Mouse (Mus musculus) MEL (cell line): Measurements from ENCODE around the gene 4930404H24Rik. TPM values are rescaled to one million over a fixed set of nuclear protein-coding genes. Genes with fewer than 3 reads are reported as not detected.

Source experiments
- DNase-seq: peaks from one replicate; pipeline ENCODE4 v3.0.0; 2011; ENCODE audit warnings: low read depth, low spot score
- H3K27ac ChIP-seq: 2 replicates; pipeline ENCODE4 v1.5.1; 2012; ENCODE audit warnings: low read depth, mild to moderate bottlenecking, control low read depth, low read length, moderate library complexity; ENCODE audit not compliant: control insufficient read depth
- H3K27me3 ChIP-seq, 2 experiments: fragments of 150-350 bp in 1 of 2; sonication (generic) in 1 of 2; 2 replicates each; pipeline ENCODE4 v1.6.1; 2012; ENCODE audit warnings: low read length in 2 of 2, mild to moderate bottlenecking in 2 of 2, improper control_type of control experiment in 1 of 2, moderate library complexity in 1 of 2; ENCODE audit not compliant: insufficient read depth in 2 of 2, control insufficient read depth in 1 of 2
- H3K36me3 ChIP-seq, 2 experiments: 2 replicates each; pipeline ENCODE4 v1.6.1; 2012 to 2014; ENCODE audit warnings: low read length in 2 of 2, improper control_type of control experiment in 1 of 2, inconsistent platforms in 1 of 2, mild to moderate bottlenecking in 1 of 2; ENCODE audit not compliant: insufficient read depth in 2 of 2, control insufficient read depth in 1 of 2
- H3K4me1 ChIP-seq, 2 experiments: fragments of 150-350 bp in 1 of 2; sonication (generic) in 1 of 2; 2 replicates each; pipeline ENCODE4 v1.6.1; 2012; ENCODE audit warnings: low read length in 2 of 2, improper control_type of control experiment in 1 of 2, mild to moderate bottlenecking in 1 of 2; ENCODE audit not compliant: insufficient read depth in 2 of 2, control insufficient read depth in 1 of 2
- H3K4me3 ChIP-seq, 2 experiments: fragments of 150-350 bp in 1 of 2; sonication (generic) in 1 of 2; 2 replicates each; pipeline ENCODE4 v1.5.1; 2012; ENCODE audit warnings: low read depth in 2 of 2, low read length in 2 of 2, mild to moderate bottlenecking in 2 of 2, moderate library complexity in 2 of 2, control low read depth in 1 of 2, improper control_type of control experiment in 1 of 2; ENCODE audit not compliant: control insufficient read depth in 1 of 2, insufficient read depth in 1 of 2
- H3K79me2 ChIP-seq: 2 replicates; pipeline ENCODE4 v1.6.1; 2012; ENCODE audit warnings: mild to moderate bottlenecking, low read length, moderate library complexity; ENCODE audit not compliant: control insufficient read depth, poor library complexity, insufficient read depth
- H3K9ac ChIP-seq: 2 replicates; pipeline ENCODE4 v1.6.1; 2012; ENCODE audit warnings: low read depth, mild to moderate bottlenecking, control low read depth, low read length, moderate library complexity; ENCODE audit not compliant: control insufficient read depth, poor library complexity, severe bottlenecking
- H3K9me3 ChIP-seq: fragments of 150-350 bp; sonication (generic); replicated peaks from 2 replicates; pipeline ENCODE4 v1.6.1; 2012; ENCODE audit warnings: mild to moderate bottlenecking, low read length, improper control_type of control experiment, moderate library complexity; ENCODE audit not compliant: insufficient read depth
- CHD1 ChIP-seq: IDR thresholded peaks from 2 replicates; pipeline ENCODE4 v1.6.1; 2012; ENCODE audit warnings: low read depth, mild to moderate bottlenecking, inconsistent platforms, low read length, improper control_type of control experiment
- CTCF ChIP-seq, 3 experiments: IDR thresholded peaks in 2 of 3; conservative IDR thresholded peaks in 1 of 3; 2 replicates each; pipeline ENCODE4 v1.5.1; 2011 to 2012; ENCODE audit warnings: low read length in 3 of 3, low read depth in 2 of 3, mild to moderate bottlenecking in 2 of 3, improper control_type of control experiment in 1 of 3, inconsistent platforms in 1 of 3, mixed read lengths in 1 of 3, moderate library complexity in 1 of 3; ENCODE audit not compliant: control insufficient read depth in 1 of 3, insufficient read depth in 1 of 3, poor library complexity in 1 of 3, severe bottlenecking in 1 of 3
- ETS1 ChIP-seq: IDR thresholded peaks from 2 replicates; pipeline ENCODE4 v1.6.1; 2012; ENCODE audit warnings: low read depth, mild to moderate bottlenecking, inconsistent platforms, low read length, improper control_type of control experiment, moderate library complexity
- GABPA ChIP-seq: IDR thresholded peaks from 2 replicates; pipeline ENCODE4 v1.6.1; 2012; ENCODE audit warnings: low read depth, mild to moderate bottlenecking, inconsistent platforms, low read length, improper control_type of control experiment, moderate library complexity
- GATA1 ChIP-seq: IDR thresholded peaks from 2 replicates; pipeline ENCODE4 v1.6.1; 2011; ENCODE audit warnings: low read depth, low read length, improper control_type of control experiment
- HCFC1 ChIP-seq: IDR thresholded peaks from 2 replicates; pipeline ENCODE4 v1.6.1; 2012; ENCODE audit warnings: low read depth, mild to moderate bottlenecking, inconsistent platforms, low read length, improper control_type of control experiment, moderate library complexity
- JUND ChIP-seq: IDR thresholded peaks from 2 replicates; pipeline ENCODE4 v1.6.1; 2011; ENCODE audit warnings: low read depth, mild to moderate bottlenecking, improper control_type of control experiment, low read length
- KAT2A ChIP-seq: conservative IDR thresholded peaks from 2 replicates; pipeline ENCODE4 v1.6.1; 2012; ENCODE audit warnings: low read depth, low read length, improper control_type of control experiment, inconsistent platforms
- MAFK ChIP-seq: IDR thresholded peaks from 2 replicates; pipeline ENCODE4 v1.6.1; 2011; ENCODE audit warnings: low read depth, mild to moderate bottlenecking, low read length, improper control_type of control experiment, borderline replicate concordance
- MAZ ChIP-seq: IDR thresholded peaks from 2 replicates; pipeline ENCODE4 v1.6.1; 2012; ENCODE audit warnings: low read depth, mild to moderate bottlenecking, inconsistent platforms, low read length, improper control_type of control experiment
- MXI1 ChIP-seq: IDR thresholded peaks from 2 replicates; pipeline ENCODE4 v1.6.1; 2011; ENCODE audit warnings: mild to moderate bottlenecking, low read depth, low read length, improper control_type of control experiment
- POLR2A ChIP-seq, 2 experiments: IDR thresholded peaks; 2 replicates each; pipeline ENCODE4 v1.6.1; 2011 to 2012; ENCODE audit warnings: low read length in 2 of 2, mild to moderate bottlenecking in 2 of 2, control low read depth in 1 of 2, improper control_type of control experiment in 1 of 2, low read depth in 1 of 2, moderate library complexity in 1 of 2; ENCODE audit not compliant: control insufficient read depth in 1 of 2, insufficient read depth in 1 of 2, poor library complexity in 1 of 2
- USF1 ChIP-seq: IDR thresholded peaks from 2 replicates; pipeline ENCODE4 v1.6.1; 2014; ENCODE audit warnings: low read depth, mild to moderate bottlenecking, inconsistent platforms, low read length, improper control_type of control experiment, moderate library complexity
- USF2 ChIP-seq, 2 experiments: IDR thresholded peaks; 2 replicates each; pipeline ENCODE4 v1.6.1; 2011 to 2012; ENCODE audit warnings: improper control_type of control experiment in 2 of 2, low read length in 2 of 2, borderline replicate concordance in 1 of 2, inconsistent platforms in 1 of 2, low read depth in 1 of 2, mild to moderate bottlenecking in 1 of 2; ENCODE audit not compliant: insufficient read depth in 1 of 2
- ZKSCAN1 ChIP-seq: IDR thresholded peaks from 2 replicates; pipeline ENCODE4 v1.6.1; 2012; ENCODE audit warnings: low read depth, mild to moderate bottlenecking, inconsistent platforms, low read length, improper control_type of control experiment, moderate library complexity
- polyA plus RNA-seq, 2 experiments: library from polyadenylated mRNA; stranded (reverse) in 1 of 2; unstranded in 1 of 2; fragments of >175 nt in 1 of 2; fragments of >200 nt in 1 of 2; gene quantifications; 2 replicates each; pipeline versions ENCODE4 v1.2.1 to v1.2.4; 2012; ENCODE audit warnings: low replicate concordance in 2 of 2, low read depth in 1 of 2; ENCODE audit not compliant: insufficient read length in 2 of 2, insufficient read depth in 1 of 2, missing spikeins in 1 of 2
- total RNA-seq: library from RNA; depleted of rRNA; stranded (reverse); fragments of 300-350 nt; gene quantifications from 2 replicates; pipeline ENCODE4 v1.2.3, GENCODE M21; 2012

Gene 4930404H24Rik
- total and polyA plus RNA-seq, 3 experiments, result 0.24 TPM; not detected in 2

GRCm38 (mm10) chr2:153512416-153513323 is 20.1 kb downstream of the 4930404H24Rik start:
- no peaks in the 10 kb centered on the region for H3K9me3 ChIP-seq
- TF ChIP-seq HCFC1, result no peak
- no peak for TF ChIP-seq POLR2A (IDR thresholded peaks at IDR 0.05; ENCODE audit: control insufficient read depth in 1 of 2, insufficient read depth in 1 of 2, low read depth in 1 of 2, low read length in 2 of 2, poor library complexity in 1 of 2)
- TF ChIP-seq ZKSCAN1, result no peak
- no peak for TF ChIP-seq CHD1
- no peak for TF ChIP-seq MXI1
- no peak for TF ChIP-seq MAFK
- no peak for TF ChIP-seq USF1
- no peak for TF ChIP-seq GATA1
- no peak for TF ChIP-seq KAT2A
- TF ChIP-seq JUND, result no peak
- no peak for TF ChIP-seq ETS1
- no peak for TF ChIP-seq USF2 (IDR thresholded peaks at IDR 0.05; ENCODE audit: borderline replicate concordance in 1 of 2, insufficient read depth in 1 of 2, low read depth in 1 of 2, low read length in 2 of 2)
- TF ChIP-seq, all 39 proteins: peak for 0
- H3K36me3 ChIP-seq, result peaks cover 0 to 11% of the 10 kb centered on the region in 2 experiments; a peak in 2 of 4 replicates
- no peak overlapping the region for H3K9ac ChIP-seq
- peaks cover 12 to 16% of the 10 kb centered on the region in 2 experiments for H3K4me1 ChIP-seq
- no peak overlapping the region for H3K27ac ChIP-seq
- no peak overlapping the region for H3K4me3 ChIP-seq
- H3K27me3 ChIP-seq, result no peaks in the 10 kb centered on the region
- no peak for DNase-seq
- H3K79me2 ChIP-seq, result no peaks in the 10 kb centered on the region

GRCm38 (mm10) chr2:153513983-153514382 is 21.4 kb downstream of the 4930404H24Rik start:
- no peak for TF ChIP-seq MAZ
- no peak for TF ChIP-seq GABPA
- no peak for TF ChIP-seq CTCF (IDR thresholded peaks at IDR 0.05 in 2 of 3, conservative IDR thresholded peaks at IDR 0.05 in 1 of 3; ENCODE audit: control insufficient read depth in 1 of 3, insufficient read depth in 1 of 3, low read depth in 2 of 3, low read length in 3 of 3, poor library complexity in 1 of 3, severe bottlenecking in 1 of 3)
- TF ChIP-seq ETS1, result no peak
- no peak for TF ChIP-seq ZKSCAN1
- H3K27me3 ChIP-seq, result no peaks in the 10 kb centered on the region
- no peaks in the 10 kb centered on the region for H3K9me3 ChIP-seq
- H3K36me3 ChIP-seq, result peaks cover 0 to 11% of the 10 kb centered on the region in 2 experiments; a peak in 2 of 4 replicates
- H3K4me3 ChIP-seq, result no peak overlapping the region
- DNase-seq, result no peak
- no peak overlapping the region for H3K9ac ChIP-seq
- peaks cover 12 to 15% of the 10 kb centered on the region in 2 experiments for H3K4me1 ChIP-seq
- H3K79me2 ChIP-seq, result no peaks in the 10 kb centered on the region
- no peak overlapping the region for H3K27ac ChIP-seq
